Mouse (Mus musculus): Measurements from ENCODE around the gene Ccdc9. TPM values are rescaled to one million over a fixed set of nuclear protein-coding genes. Genes with fewer than 3 reads are reported as not detected.

The Ccdc9 gene
- polyA plus RNA-seq (2012; rRNA removed), result 64.4 and 84.8 TPM in 2 replicates
- 15.9 and 17.7 TPM in 2 replicates for polyA plus RNA-seq (2014; fragmentation: Nextera tagmentation; extraction: Ambion mirVana)

DNA sequence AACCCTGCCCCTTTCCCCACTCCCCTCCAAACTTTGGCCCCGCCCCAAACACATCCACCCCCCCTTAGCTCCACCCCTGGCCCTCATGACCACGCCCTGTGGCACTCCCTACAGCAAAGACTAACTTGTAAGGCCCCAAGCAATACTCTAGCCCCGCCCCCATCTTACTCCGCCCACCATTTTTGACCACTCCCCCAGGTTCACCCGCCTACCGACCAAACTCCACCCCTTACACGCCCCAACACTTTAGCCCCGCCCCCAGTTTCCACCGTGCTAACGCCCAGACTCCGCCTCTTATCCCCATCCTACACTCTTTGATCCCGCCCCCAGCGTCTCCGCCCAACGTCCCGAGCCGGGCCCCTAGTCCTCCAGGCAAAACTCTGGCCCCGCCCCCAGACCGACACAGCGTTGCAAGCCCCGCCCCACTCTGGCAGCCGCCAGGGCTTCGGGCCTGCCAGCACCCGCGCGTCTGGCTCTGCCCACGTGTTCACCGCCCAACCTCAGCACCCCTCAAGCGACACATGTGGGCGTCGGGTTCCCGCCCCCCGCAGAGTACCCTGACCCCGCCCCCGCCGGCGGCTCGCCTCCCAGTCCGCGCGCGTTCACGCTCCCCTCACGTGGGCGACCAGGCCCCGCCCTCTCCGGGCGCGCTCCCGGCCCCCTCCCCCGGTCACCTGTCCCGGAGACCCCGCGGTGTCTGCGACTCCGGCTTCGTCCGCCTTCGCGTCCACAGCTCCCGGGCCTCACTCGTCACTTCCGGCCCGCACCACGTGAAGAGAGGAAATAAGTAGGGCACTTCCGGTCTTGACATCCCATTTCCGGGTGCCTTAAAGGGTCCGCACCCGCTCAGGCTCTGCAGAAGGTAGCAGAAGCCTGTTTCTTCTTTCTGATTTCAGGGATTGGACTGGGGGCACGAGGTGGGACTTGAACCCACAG is at the start of gene Ccdc9:
TSS of gene Ccdc9 (minus strand) at position 770 of the 936 bp plus-strand sequence.
- Histone ChIP-seq H3K4me2 (replicated peaks; ENCODE audit: low read depth, low read length, severe bottlenecking) (peak within 1 kb of the TSS; percentile 57), H3K9ac (ENCODE audit: low read depth, low read length, severe bottlenecking) (peak within 1 kb of the TSS; percentile 80), H3K9me3 (ENCODE audit: control insufficient read depth, low read length) (no peaks in the 10 kb centered on the region), H3K4me1 (ENCODE audit: control insufficient read depth, insufficient read depth, low read length) (peaks cover 4% of the 10 kb centered on the region; the same call in 1 of the 2 replicates), H3K36me3 (ENCODE audit: control insufficient read depth, insufficient read depth, low read length) (peaks cover 27% of the 10 kb centered on the region), H3K27me3 (ENCODE audit: control insufficient read depth, insufficient read depth, low read length) (no peaks in the 10 kb centered on the region), H3K4me3 (replicated peaks; ENCODE audit: low read length) (peak within 1 kb of the TSS; percentile 64), H3K27ac (replicated peaks; ENCODE audit: low read depth, low read length) (peak within 1 kb of the TSS; percentile 96)
- under 1% methylated on average over 42 of the region's 70 CpGs for WGBS
- TF ChIP-seq POLR2A (IDR thresholded peaks at IDR 0.05; ENCODE audit: borderline replicate concordance, extremely low read depth, insufficient read depth, insufficient read length), result peak; percentile 28; the same call in 1 of the 2 replicates
- ATAC-seq (ENCODE audit: low FRiP score, low read depth) (peak; percentile 90), DNase-seq (ENCODE audit: low spot score) (peak; percentile 98)

- no peak overlapping the region for H3K9ac ChIP-seq (ENCODE audit: low read depth, low read length, severe bottlenecking)
- TF ChIP-seq POLR2A (IDR thresholded peaks at IDR 0.05; ENCODE audit: borderline replicate concordance, extremely low read depth, insufficient read depth, insufficient read length), result no peak
- H3K4me2 ChIP-seq (replicated peaks; ENCODE audit: low read depth, low read length, severe bottlenecking), result no peak overlapping the region
These were observed 42.6 kb upstream of the Ccdc9 start for GRCm38 (mm10) chr7:16329146-16329545.

GRCm38 (mm10) chr7:16326607-16326971 is 40.0 kb upstream of the Ccdc9 start:
- peaks cover 49% of the 10 kb centered on the region for H3K36me3 ChIP-seq (ENCODE audit: control insufficient read depth, insufficient read depth, low read length)
- 92% methylated on average over 2 of the region's 2 CpGs for WGBS
- H3K4me2 ChIP-seq (replicated peaks; ENCODE audit: low read depth, low read length, severe bottlenecking), result no peak overlapping the region

More at GRCm38 (mm10) chr7:16329146-16329545, 42.6 kb upstream of the Ccdc9 start:
- DNase-seq (ENCODE audit: low spot score) (no peak), ATAC-seq (ENCODE audit: low FRiP score, low read depth) (no peak)
- no peaks in the 10 kb centered on the region for H3K4me1 ChIP-seq (ENCODE audit: control insufficient read depth, insufficient read depth, low read length)
- no peaks in the 10 kb centered on the region for H3K9me3 ChIP-seq (ENCODE audit: control insufficient read depth, low read length)
- H3K27ac ChIP-seq (replicated peaks; ENCODE audit: low read depth, low read length), result no peak overlapping the region
- H3K4me3 ChIP-seq (replicated peaks; ENCODE audit: low read length), result no peak overlapping the region
- 66% methylated on average over 3 of the region's 3 CpGs for WGBS
- H3K36me3 ChIP-seq (ENCODE audit: control insufficient read depth, insufficient read depth, low read length), result peaks cover 70% of the 10 kb centered on the region
- H3K27me3 ChIP-seq (ENCODE audit: control insufficient read depth, insufficient read depth, low read length), result no peaks in the 10 kb centered on the region

DNA sequence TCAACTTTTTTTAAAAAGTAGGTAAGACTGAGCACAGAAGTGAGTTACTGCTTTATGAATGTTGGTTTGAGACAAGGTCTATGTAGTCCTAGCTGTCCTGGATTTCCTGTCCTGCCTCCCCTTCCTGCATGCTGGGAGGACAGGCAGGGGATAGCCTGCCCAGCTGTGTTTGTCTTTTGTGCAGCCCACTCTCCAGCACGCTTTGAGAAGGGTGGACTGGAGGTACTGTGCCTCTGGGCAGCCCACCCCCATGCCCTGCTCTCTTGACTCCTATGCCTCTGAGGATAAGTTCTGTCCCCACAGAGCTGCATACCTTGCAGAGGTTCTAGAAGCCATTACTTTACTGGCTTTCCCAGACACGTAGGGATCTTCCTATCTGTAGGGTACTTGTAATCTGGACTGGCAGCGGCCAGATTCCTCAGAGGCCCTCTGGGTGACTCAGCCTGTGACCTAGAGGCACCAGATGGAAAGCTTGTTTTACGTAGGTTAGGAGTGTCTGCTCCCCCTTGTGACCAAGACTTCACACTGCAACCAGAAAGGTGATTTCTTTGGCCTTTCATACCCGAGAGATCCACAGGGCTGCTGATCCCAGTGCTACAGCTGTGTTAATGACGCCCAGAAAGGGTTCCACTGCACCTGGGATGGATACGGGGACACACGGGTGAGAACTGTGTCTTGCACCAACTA is 39.5 kb upstream of the Ccdc9 start:
- peaks cover 49% of the 10 kb centered on the region for H3K36me3 ChIP-seq (ENCODE audit: control insufficient read depth, insufficient read depth, low read length)

More at GRCm38 (mm10) chr7:16326607-16326971, 40.0 kb upstream of the Ccdc9 start:
- ATAC-seq (ENCODE audit: low FRiP score, low read depth) (no peak), DNase-seq (ENCODE audit: low spot score) (no peak)
- TF ChIP-seq POLR2A (IDR thresholded peaks at IDR 0.05; ENCODE audit: borderline replicate concordance, extremely low read depth, insufficient read depth, insufficient read length), result no peak
- H3K27ac ChIP-seq (replicated peaks; ENCODE audit: low read depth, low read length), result no peak overlapping the region
- H3K27me3 ChIP-seq (ENCODE audit: control insufficient read depth, insufficient read depth, low read length), result no peaks in the 10 kb centered on the region
- no peaks in the 10 kb centered on the region for H3K9me3 ChIP-seq (ENCODE audit: control insufficient read depth, low read length)
- H3K4me1 ChIP-seq (ENCODE audit: control insufficient read depth, insufficient read depth, low read length), result no peaks in the 10 kb centered on the region
- H3K9ac ChIP-seq (ENCODE audit: low read depth, low read length, severe bottlenecking), result 0 out of 2 replicates have a peak overlapping the region, but pooled peaks have one; percentile 16
- no peak overlapping the region for H3K4me3 ChIP-seq (replicated peaks; ENCODE audit: low read length)

GRCm38 (mm10) chr7:16324661-16325060 is 38.1 kb upstream of the Ccdc9 start:
- ATAC-seq (ENCODE audit: low FRiP score, low read depth) (0 out of 2 replicates have a peak, but pooled peaks have one; percentile 21), DNase-seq (ENCODE audit: low spot score) (no peak)
- Histone ChIP-seq H3K27ac (replicated peaks; ENCODE audit: low read depth, low read length) (no peak overlapping the region), H3K9me3 (ENCODE audit: control insufficient read depth, low read length) (no peaks in the 10 kb centered on the region), H3K36me3 (ENCODE audit: control insufficient read depth, insufficient read depth, low read length) (peaks cover 40% of the 10 kb centered on the region), H3K9ac (ENCODE audit: low read depth, low read length, severe bottlenecking) (no peak overlapping the region), H3K4me2 (replicated peaks; ENCODE audit: low read depth, low read length, severe bottlenecking) (no peak overlapping the region), H3K4me3 (replicated peaks; ENCODE audit: low read length) (no peak overlapping the region), H3K27me3 (ENCODE audit: control insufficient read depth, insufficient read depth, low read length) (no peaks in the 10 kb centered on the region), H3K4me1 (ENCODE audit: control insufficient read depth, insufficient read depth, low read length) (no peaks in the 10 kb centered on the region)
- TF ChIP-seq POLR2A (IDR thresholded peaks at IDR 0.05; ENCODE audit: borderline replicate concordance, extremely low read depth, insufficient read depth, insufficient read length), result no peak
- WGBS, result 79% methylated on average over 7 of the region's 7 CpGs

More for the DNA sequence above, 39.5 kb upstream of the Ccdc9 start:
- Histone ChIP-seq H3K4me1 (ENCODE audit: control insufficient read depth, insufficient read depth, low read length) (no peaks in the 10 kb centered on the region), H3K9ac (ENCODE audit: low read depth, low read length, severe bottlenecking) (0 out of 2 replicates have a peak overlapping the region, but pooled peaks have one; percentile 16), H3K27ac (replicated peaks; ENCODE audit: low read depth, low read length) (no peak overlapping the region), H3K9me3 (ENCODE audit: control insufficient read depth, low read length) (no peaks in the 10 kb centered on the region), H3K27me3 (ENCODE audit: control insufficient read depth, insufficient read depth, low read length) (no peaks in the 10 kb centered on the region), H3K4me3 (replicated peaks; ENCODE audit: low read length) (no peak overlapping the region), H3K4me2 (replicated peaks; ENCODE audit: low read depth, low read length, severe bottlenecking) (no peak overlapping the region)
- peak; percentile 76 for DNase-seq (ENCODE audit: low spot score)
- 32% methylated on average over 8 of the region's 8 CpGs for WGBS
- ATAC-seq (ENCODE audit: low FRiP score, low read depth), result peak; percentile 20; the same call in 1 of the 2 replicates
- no peak for TF ChIP-seq POLR2A (IDR thresholded peaks at IDR 0.05; ENCODE audit: borderline replicate concordance, extremely low read depth, insufficient read depth, insufficient read length)
